Mouse (Mus musculus): Measurements from ENCODE around the gene Itgae. TPM values are rescaled to one million over a fixed set of nuclear protein-coding genes. Genes with fewer than 3 reads are reported as not detected.

Gene Itgae
- total and polyA plus RNA-seq, 3 experiments: 0.17 to 0.26 (median 0.21) TPM

DNA sequence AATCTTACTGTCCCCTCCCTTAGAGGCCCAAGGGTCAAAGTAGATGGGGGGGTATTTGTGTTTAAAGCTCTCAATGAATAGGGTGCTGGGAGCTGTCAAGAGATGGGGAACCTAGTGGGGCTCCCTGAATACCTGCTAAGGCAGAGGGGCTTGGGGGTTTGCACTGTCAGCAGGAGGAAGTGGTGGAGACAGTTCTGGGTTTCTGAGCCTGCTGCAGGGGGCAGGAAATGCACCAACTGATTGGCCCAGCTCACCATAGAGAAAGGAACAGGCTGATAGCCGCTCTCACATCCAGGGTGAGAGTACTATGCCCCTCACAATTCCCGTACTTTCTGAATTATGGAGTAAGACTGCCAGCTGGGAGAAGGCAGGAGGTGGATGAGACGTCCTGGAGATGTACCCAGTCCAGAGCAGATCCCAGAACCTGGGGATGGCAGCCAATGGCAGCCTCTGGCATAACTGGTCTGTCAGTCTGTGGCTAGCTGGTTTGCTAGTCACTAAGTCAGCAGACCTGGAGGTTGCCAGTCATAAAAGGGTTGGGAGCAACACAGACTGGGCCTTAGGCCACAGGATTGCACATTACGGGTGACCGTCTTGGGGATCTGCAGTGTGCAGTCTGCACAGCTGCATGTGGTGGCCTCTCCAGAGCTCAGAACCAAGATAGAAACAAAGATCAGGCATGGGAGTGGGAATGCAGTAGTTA, 18.0 kb downstream of the Itgae start:
- dilution Hi-C loops (cut with MboI; ENCODE audit: extremely low pct_ligation_motif_present, extremely low pct_unique_long_range_greater_than_20kb, low sequenced_read_pairs) (no loop called here), in situ Hi-C loops (cut with MboI; ENCODE audit: low pct_ligation_motif_present, low pct_unique_long_range_greater_than_20kb, low sequenced_read_pairs) (loop anchor here (5.0 kb wide), 1 partner anchor 36 kb away; no protein-coding TSS in a partner anchor)
- no peak for TF ChIP-seq ELF1 (IDR thresholded peaks at IDR 0.05; ENCODE audit: low read depth, low read length)
- no peak for TF ChIP-seq RAD21 (IDR thresholded peaks at IDR 0.05; ENCODE audit: low read depth, low read length)
- TF ChIP-seq USF1 (IDR thresholded peaks at IDR 0.05; ENCODE audit: low read depth, low read length): no peak
- no peak for TF ChIP-seq RCOR1 (conservative IDR thresholded peaks at IDR 0.05; ENCODE audit: low read depth, low read length)
- TF ChIP-seq BHLHE40 (IDR thresholded peaks at IDR 0.05; ENCODE audit: low read depth, low read length): no peak
- Histone ChIP-seq H3K4me2 (ENCODE audit: insufficient read depth, low read depth, poor library complexity, severe bottlenecking) (no peak overlapping the region), H3K79me2 (replicated peaks; ENCODE audit: control insufficient read depth, extremely low read depth, insufficient read depth, poor library complexity, severe bottlenecking) (no peaks in the 10 kb centered on the region), H3K36me3 (replicated peaks in 1 of 2; ENCODE audit: control insufficient read depth in 1 of 2, insufficient read depth in 1 of 2, low read length in 1 of 2) (no peaks in the 10 kb centered on the region), H3K9ac (ENCODE audit: insufficient read depth, low read depth) (no peak overlapping the region), H3K4me1 (ENCODE audit: control insufficient read depth in 1 of 2, insufficient read depth in 2 of 2) (peaks cover 0 to 24% of the 10 kb centered on the region in 2 experiments; a peak in 2 of 4 replicates), H3K9me3 (replicated peaks; ENCODE audit: low read length) (no peaks in the 10 kb centered on the region), H3K27me3 (replicated peaks) (no peaks in the 10 kb centered on the region), H3K27ac (ENCODE audit: insufficient read depth, low read depth) (no peak overlapping the region), H3K4me3 (replicated peaks in 1 of 3; ENCODE audit: low read depth in 2 of 3, low read length in 2 of 3, poor library complexity in 1 of 3) (no peak overlapping the region)
- DNase-seq (ENCODE audit: extremely low read depth): no peak

GRCm38 (mm10) chr11:73108898-73109625, 18.7 kb downstream of the Itgae start:
- DNase-seq (ENCODE audit: extremely low read depth): no peak
- H3K27ac ChIP-seq (ENCODE audit: insufficient read depth, low read depth): no peak overlapping the region
- dilution Hi-C loops (cut with MboI; ENCODE audit: extremely low pct_ligation_motif_present, extremely low pct_unique_long_range_greater_than_20kb, low sequenced_read_pairs) (no loop called here), in situ Hi-C loops (cut with MboI; ENCODE audit: low pct_ligation_motif_present, low pct_unique_long_range_greater_than_20kb, low sequenced_read_pairs) (loop anchor here (5.0 kb wide), 1 partner anchor 37 kb away; no protein-coding TSS in a partner anchor)
- H3K4me3 ChIP-seq (replicated peaks in 1 of 3; ENCODE audit: low read depth in 2 of 3, low read length in 2 of 3, poor library complexity in 1 of 3): no peak overlapping the region
- H3K79me2 ChIP-seq (replicated peaks; ENCODE audit: control insufficient read depth, extremely low read depth, insufficient read depth, poor library complexity, severe bottlenecking): no peaks in the 10 kb centered on the region
- no peak overlapping the region for H3K9ac ChIP-seq (ENCODE audit: insufficient read depth, low read depth)
- H3K9me3 ChIP-seq (replicated peaks; ENCODE audit: low read length): no peaks in the 10 kb centered on the region
- H3K36me3 ChIP-seq (replicated peaks in 1 of 2; ENCODE audit: control insufficient read depth in 1 of 2, insufficient read depth in 1 of 2, low read length in 1 of 2): no peaks in the 10 kb centered on the region
- no peaks in the 10 kb centered on the region for H3K27me3 ChIP-seq (replicated peaks)
- TF ChIP-seq MAX (IDR thresholded peaks at IDR 0.05; ENCODE audit: low read length) (no peak), ZC3H11A (IDR thresholded peaks at IDR 0.05; ENCODE audit: low read depth, low read length) (no peak), MAZ (IDR thresholded peaks at IDR 0.05; ENCODE audit: low read depth, low read length) (no peak), POLR2A (IDR thresholded peaks at IDR 0.05; ENCODE audit: low read depth, low read length) (no peak), TCF12 (IDR thresholded peaks at IDR 0.05; ENCODE audit: low read depth, low read length) (no peak)
- peaks cover 0 to 24% of the 10 kb centered on the region in 2 experiments; a peak in 2 of 4 replicates for H3K4me1 ChIP-seq (ENCODE audit: control insufficient read depth in 1 of 2, insufficient read depth in 2 of 2)
- no peak overlapping the region for H3K4me2 ChIP-seq (ENCODE audit: insufficient read depth, low read depth, poor library complexity, severe bottlenecking)

DNA sequence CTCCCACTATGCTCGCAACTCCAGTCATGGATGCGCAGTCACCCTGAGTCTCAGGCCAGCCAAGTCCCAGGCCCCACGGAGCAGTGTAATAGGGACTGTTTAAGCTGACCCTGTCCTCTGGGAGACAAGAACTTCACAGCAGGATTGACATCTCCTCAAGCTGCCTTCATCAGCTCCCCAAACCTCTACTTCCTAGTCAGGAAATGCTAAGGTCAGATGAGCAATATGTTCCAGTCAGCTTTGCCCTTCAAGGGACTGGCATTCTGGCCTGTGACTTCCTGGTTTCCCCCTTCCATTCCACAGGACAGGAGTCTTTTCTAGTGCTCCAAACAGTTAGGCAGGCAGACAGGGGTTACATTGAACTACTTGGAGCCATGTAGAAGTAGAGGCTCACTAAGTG, 19.6 kb downstream of the Itgae start:
- Histone ChIP-seq H3K79me2 (replicated peaks; ENCODE audit: control insufficient read depth, extremely low read depth, insufficient read depth, poor library complexity, severe bottlenecking) (no peaks in the 10 kb centered on the region), H3K27me3 (replicated peaks) (no peaks in the 10 kb centered on the region), H3K9me3 (replicated peaks; ENCODE audit: low read length) (no peaks in the 10 kb centered on the region), H3K4me1 (ENCODE audit: control insufficient read depth in 1 of 2, insufficient read depth in 2 of 2) (peaks cover 0 to 24% of the 10 kb centered on the region in 2 experiments; a peak in 2 of 4 replicates), H3K36me3 (replicated peaks in 1 of 2; ENCODE audit: control insufficient read depth in 1 of 2, insufficient read depth in 1 of 2, low read length in 1 of 2) (no peaks in the 10 kb centered on the region), H3K27ac (ENCODE audit: insufficient read depth, low read depth) (no peak overlapping the region), H3K4me3 (replicated peaks in 1 of 3; ENCODE audit: low read depth in 2 of 3, low read length in 2 of 3, poor library complexity in 1 of 3) (no peak overlapping the region), H3K4me2 (ENCODE audit: insufficient read depth, low read depth, poor library complexity, severe bottlenecking) (no peak overlapping the region), H3K9ac (ENCODE audit: insufficient read depth, low read depth) (no peak overlapping the region)
- DNase-seq (ENCODE audit: extremely low read depth): peak; percentile 31
- in situ Hi-C loops (cut with MboI; ENCODE audit: low pct_ligation_motif_present, low pct_unique_long_range_greater_than_20kb, low sequenced_read_pairs) (loop anchor here (5.0 kb wide), 1 partner anchor 38 kb away; no protein-coding TSS in a partner anchor), dilution Hi-C loops (cut with MboI; ENCODE audit: extremely low pct_ligation_motif_present, extremely low pct_unique_long_range_greater_than_20kb, low sequenced_read_pairs) (no loop called here)
- peak; percentile 22; the same call in 1 of the 2 replicates for TF ChIP-seq JUND (conservative IDR thresholded peaks at IDR 0.05; ENCODE audit: low read depth, low read length)
- TF ChIP-seq ZKSCAN1 (IDR thresholded peaks at IDR 0.05; ENCODE audit: borderline replicate concordance, low read depth, low read length): no peak
- peak; percentile 41; the same call in 1 of the 2 replicates for TF ChIP-seq ELF1 (IDR thresholded peaks at IDR 0.05; ENCODE audit: low read depth, low read length)
- 0 out of 2 replicates have a peak, but pooled peaks have one; percentile 20 for TF ChIP-seq MAFK (IDR thresholded peaks at IDR 0.05; ENCODE audit: insufficient replicate concordance, low read length)

Data from CH12.LX (cell line).